20 mouse cellular contexts compared by ENCODE assay signal in genomic region chr10:40094752-40095151, GRCm38 (mm10). TPM values are rescaled to one million over a fixed set of nuclear protein-coding genes. Genes with fewer than 3 reads are reported as not detected.
DNase-seq lines count a peak whose midpoint lies in the region; ATAC-seq lines count a peak whose summit lies in the region.
"Had no signal": no experiment of that assay in that cellular context is flagged by ENCODE, and none has a peak within 500 bp of the region (broad histone marks: within the 10 kb centered on the region; RNA-seq: fewer than 3 reads in every experiment).

No protein-coding gene starts in this region.

- no peak overlapping the region for H3K27ac ChIP-seq in intestine, embryonic 15.5 days
- no peak overlapping the region for H3K27ac ChIP-seq in kidney, embryonic 15.5 days
- H3K27ac ChIP-seq in midbrain, embryonic 16.5 days (ENCODE audit: low read length): no peak overlapping the region
- H3K27ac ChIP-seq: embryonic facial prominence, embryonic 12.5 days; heart, embryonic 15.5 days; hindbrain, embryonic 15.5 days; limb, embryonic 15.5 days had no signal

- no peak overlapping the region for H3K4me3 ChIP-seq in intestine, embryonic 15.5 days (replicated peaks)
- no peak overlapping the region for H3K4me3 ChIP-seq in kidney, embryonic 15.5 days (replicated peaks)
- no peak overlapping the region for H3K4me3 ChIP-seq in midbrain, embryonic 16.5 days (ENCODE audit: low read depth, low read length)
- H3K4me3 ChIP-seq: embryonic facial prominence, embryonic 12.5 days; heart, embryonic 15.5 days; hindbrain, embryonic 15.5 days; limb, embryonic 15.5 days had no signal

- no peaks in the 10 kb centered on the region for H3K36me3 ChIP-seq in intestine, embryonic 15.5 days
- H3K36me3 ChIP-seq in kidney, embryonic 15.5 days: no peaks in the 10 kb centered on the region
- H3K36me3 ChIP-seq in midbrain, embryonic 16.5 days (ENCODE audit: control insufficient read depth, insufficient read depth, low read length): no peaks in the 10 kb centered on the region
- H3K36me3 ChIP-seq: embryonic facial prominence, embryonic 12.5 days; heart, embryonic 15.5 days; hindbrain, embryonic 15.5 days; limb, embryonic 15.5 days had no signal

- H3K9me3 ChIP-seq in intestine, embryonic 15.5 days: no peaks in the 10 kb centered on the region
- H3K9me3 ChIP-seq in kidney, embryonic 15.5 days (replicated peaks): no peaks in the 10 kb centered on the region
- no peaks in the 10 kb centered on the region for H3K9me3 ChIP-seq in midbrain, embryonic 16.5 days (replicated peaks; ENCODE audit: control insufficient read depth, low read length, poor library complexity, severe bottlenecking)
- H3K9me3 ChIP-seq: embryonic facial prominence, embryonic 12.5 days; heart, embryonic 15.5 days; hindbrain, embryonic 15.5 days; limb, embryonic 15.5 days had no signal

- WGBS in intestine, embryonic 15.5 days: 49% methylated on average over 2 of the region's 2 CpGs
- 88% methylated on average over 2 of the region's 2 CpGs for WGBS in kidney, embryonic 15.5 days
- 53% methylated on average over 2 of the region's 2 CpGs for WGBS in midbrain, embryonic 16.5 days

- peaks cover 5% of the 10 kb centered on the region; the same call in 1 of the 2 replicates for H3K4me1 ChIP-seq in intestine, embryonic 15.5 days (replicated peaks)
- no peaks in the 10 kb centered on the region for H3K4me1 ChIP-seq in kidney, embryonic 15.5 days
- no peaks in the 10 kb centered on the region for H3K4me1 ChIP-seq in midbrain, embryonic 16.5 days (ENCODE audit: control insufficient read depth, insufficient read depth, low read length)
- H3K4me1 ChIP-seq: hindbrain, embryonic 15.5 days had no signal

- ATAC-seq in intestine, embryonic 15.5 days: peak; percentile 65
- ATAC-seq in kidney, embryonic 15.5 days (replicated peaks; ENCODE audit: low FRiP score): no peak
- no peak for ATAC-seq in monocyte, adult 5-6 weeks (replicated peaks; ENCODE audit: insufficient number of reproducible peaks, low FRiP score, low TSS enrichment, poor library complexity, severe bottlenecking)
- no peak for ATAC-seq in midbrain, embryonic 16.5 days
- ATAC-seq: forebrain, embryonic 16.5 days had no signal

- no peak overlapping the region for H3K4me2 ChIP-seq in intestine, embryonic 15.5 days (replicated peaks)
- H3K4me2 ChIP-seq in kidney, embryonic 15.5 days: no peak overlapping the region
- no peak overlapping the region for H3K4me2 ChIP-seq in midbrain, embryonic 16.5 days (ENCODE audit: low read length)
- H3K4me2 ChIP-seq: embryonic facial prominence, embryonic 12.5 days; heart, embryonic 15.5 days; hindbrain, embryonic 15.5 days; limb, embryonic 15.5 days had no signal

- no peak overlapping the region for H3K9ac ChIP-seq in intestine, embryonic 15.5 days
- no peak overlapping the region for H3K9ac ChIP-seq in kidney, embryonic 15.5 days
- no peak overlapping the region for H3K9ac ChIP-seq in midbrain, embryonic 16.5 days (ENCODE audit: low read depth, low read length)
- H3K9ac ChIP-seq: embryonic facial prominence, embryonic 12.5 days; heart, embryonic 15.5 days; hindbrain, embryonic 15.5 days; limb, embryonic 15.5 days had no signal

- peak; percentile 46 to 56 for DNase-seq in adrenal gland, postnatal 36 days
- no peak for DNase-seq in adrenal gland, adult 18-20 months (ENCODE audit: low spot score in 2 of 2)
- DNase-seq in 3134 (ENCODE audit: extremely low read depth, insufficient read length, low spot score): peak; percentile 34
- peak; percentile 94 for DNase-seq in NIH3T3 (ENCODE audit: low read depth)
- DNase-seq: cerebellum, adult 8-10 months; heart, adult 11 months; heart, postnatal 4 days; kidney, adult 11 months; kidney, postnatal 10 days; layer of hippocampus, postnatal 36 days; right cerebral cortex, adult 18-20 months had no signal

- H3K27me3 ChIP-seq in intestine, embryonic 15.5 days (replicated peaks): no peaks in the 10 kb centered on the region
- no peaks in the 10 kb centered on the region for H3K27me3 ChIP-seq in kidney, embryonic 15.5 days
- no peaks in the 10 kb centered on the region for H3K27me3 ChIP-seq in midbrain, embryonic 16.5 days (ENCODE audit: control insufficient read depth, insufficient read depth, low read depth, low read length)
- H3K27me3 ChIP-seq: embryonic facial prominence, embryonic 12.5 days; heart, embryonic 15.5 days; hindbrain, embryonic 15.5 days; limb, embryonic 15.5 days had no signal

RNA-seq across cellular contexts. Expression of gene Slc16a10, which starts 47.3 kb away (rescaled TPM):
- total RNA-seq in adrenal gland, postnatal 36 days (2021): 10 to 100 TPM; 21.8 to 22.5 TPM
- total RNA-seq in adrenal gland, adult 18-20 months (2021): 10 to 100 TPM; 19.8 to 22.9 TPM
- polyA plus RNA-seq in intestine, embryonic 15.5 days (2015; fragmentation: Nextera tagmentation; extraction: Ambion mirVana): 36.1 and 37.4 TPM in 2 replicates
- 12.5 and 12.7 TPM in 2 replicates for polyA plus RNA-seq in kidney, embryonic 15.5 days (2015; fragmentation: Nextera tagmentation; extraction: Ambion mirVana)
- total RNA-seq in monocyte, adult 5-6 weeks (2017): 19.6 to 23.9 TPM (median 23.2 TPM) in 3 replicates
- polyA plus RNA-seq in midbrain, embryonic 16.5 days (2015; fragmentation: Nextera tagmentation; extraction: Ambion mirVana): 1.9 and 4.1 TPM in 2 replicates

Comparison
In these comparisons a context has a peak if more than half of its experiments do, and no peak if none do; other contexts are left out.
1. DNase-seq: peak in adrenal gland, postnatal 36 days (2 of 2), 3134 (single experiment) and NIH3T3 (single experiment); none in adrenal gland, adult 18-20 months (0 of 2).